Mouse (Mus musculus) cerebellum, adult 18-20 months (tissue): Measurements from ENCODE around the gene A730061H03Rik.

ENCODE experiments used
- DNase-seq, 2 experiments: peaks; one replicate each; pipeline ENCODE4 v3.0.0; 2021

A730061H03Rik gene

DNA sequence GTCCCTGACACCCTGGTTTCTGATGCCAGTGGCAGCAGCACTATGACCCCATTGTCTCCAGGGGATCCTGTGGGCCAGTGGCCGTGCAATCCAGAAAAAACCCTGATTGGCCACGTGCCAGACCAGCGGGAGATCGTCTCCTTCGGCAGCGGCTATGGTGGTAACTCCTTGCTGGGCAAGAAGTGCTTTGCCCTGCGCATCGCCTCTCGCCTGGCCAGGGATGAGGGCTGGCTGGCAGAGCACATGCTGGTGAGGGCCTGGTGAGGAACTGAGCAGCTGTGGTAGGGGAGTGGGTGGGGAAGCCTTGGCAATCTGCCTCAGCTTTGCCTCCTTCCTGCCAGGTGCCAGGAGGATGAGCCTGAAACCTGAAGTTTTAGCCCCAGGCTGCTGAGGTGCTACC lies 15.9 kb downstream of the A730061H03Rik start:
- DNase-seq, result peak; percentile 30 to 51

DNA sequence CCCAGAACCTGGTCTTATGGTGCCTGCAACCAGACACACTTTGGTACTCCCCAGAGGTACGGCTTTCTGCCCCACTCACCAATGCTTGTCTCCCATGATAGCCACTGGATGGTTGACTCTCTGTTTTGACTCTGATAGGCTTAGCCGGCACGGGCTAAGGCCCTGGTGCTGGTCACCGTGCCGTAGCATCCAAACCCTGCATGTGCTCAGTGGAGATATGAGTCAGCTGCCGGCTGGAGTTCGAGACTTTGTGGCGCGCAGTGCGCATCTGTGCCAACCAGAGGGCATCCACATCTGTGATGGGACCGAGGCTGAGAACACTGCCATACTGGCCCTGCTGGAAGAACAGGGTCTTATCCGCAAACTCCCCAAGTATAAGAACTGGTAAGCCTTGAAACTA lies 17.9 kb downstream of the A730061H03Rik start:
- no peak for DNase-seq

DNA sequence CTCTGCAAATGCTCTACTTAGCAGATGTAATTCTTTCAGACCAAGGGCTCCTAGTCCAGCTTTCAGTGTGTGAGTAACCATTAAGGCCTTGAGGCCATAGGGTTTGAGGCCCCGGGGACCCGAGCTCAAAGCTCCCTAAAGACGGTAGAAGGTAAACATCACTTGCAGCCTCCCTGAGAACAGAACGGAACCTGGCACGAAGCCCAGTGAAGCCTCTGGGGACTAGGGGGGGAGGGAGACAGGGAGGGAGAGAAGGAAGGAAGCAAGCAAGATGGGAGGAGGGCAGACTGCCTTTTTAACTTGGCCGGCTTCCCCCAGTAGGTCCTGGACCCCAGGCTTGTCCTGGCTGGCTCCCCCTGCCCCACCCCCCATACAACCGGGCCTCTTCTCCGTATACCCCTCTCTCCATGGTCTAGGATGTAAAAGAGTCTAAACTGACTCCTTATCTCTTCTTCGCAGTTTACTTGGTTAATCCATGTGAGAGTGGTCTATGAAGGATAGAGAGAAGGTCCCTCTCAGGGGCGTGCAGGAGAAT lies 19.4 kb downstream of the A730061H03Rik start:
- peak; percentile 82 to 84 for DNase-seq

DNA sequence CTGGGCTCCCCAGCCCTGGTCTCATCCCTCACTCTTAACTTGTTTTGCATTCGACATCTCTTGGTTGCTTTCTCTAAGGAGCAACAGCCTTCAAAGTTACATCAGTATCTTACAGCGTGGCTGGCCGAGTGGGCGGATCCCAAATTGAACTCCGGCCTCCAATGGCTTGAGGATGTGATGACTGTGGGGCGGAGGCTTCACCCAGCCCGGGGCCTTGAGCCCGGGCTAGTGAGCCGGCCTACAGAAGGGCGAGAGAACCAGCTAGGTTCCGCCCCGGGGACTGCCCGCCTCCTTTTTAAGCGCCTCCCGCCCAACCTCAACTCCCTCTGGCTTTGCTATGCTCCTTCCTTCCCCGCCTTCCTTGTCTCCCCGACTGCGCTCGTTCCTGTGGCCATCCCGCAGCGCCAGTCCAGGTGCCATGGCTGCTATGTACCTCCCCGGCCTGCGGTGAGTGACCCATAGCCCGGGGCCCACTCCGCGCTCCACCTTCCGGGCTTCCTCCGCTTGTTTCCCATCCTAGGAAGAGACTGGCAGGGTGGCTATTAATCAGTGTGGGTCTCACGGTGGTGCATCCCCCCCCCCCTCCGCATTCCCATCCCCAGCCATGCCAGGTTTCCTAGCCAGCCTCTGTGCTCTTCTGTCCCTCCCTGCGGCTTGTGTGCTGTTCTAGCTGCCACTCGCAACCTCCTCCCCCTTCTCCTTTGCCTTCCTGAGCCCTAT lies 20.0 kb downstream of the A730061H03Rik start, which contains the start of gene Pck2:
Gene Pck2, plus strand, starts transcription at position 200 of the 720 bp plus-strand sequence.
- DNase-seq, result peak; percentile 87 to 93

DNA sequence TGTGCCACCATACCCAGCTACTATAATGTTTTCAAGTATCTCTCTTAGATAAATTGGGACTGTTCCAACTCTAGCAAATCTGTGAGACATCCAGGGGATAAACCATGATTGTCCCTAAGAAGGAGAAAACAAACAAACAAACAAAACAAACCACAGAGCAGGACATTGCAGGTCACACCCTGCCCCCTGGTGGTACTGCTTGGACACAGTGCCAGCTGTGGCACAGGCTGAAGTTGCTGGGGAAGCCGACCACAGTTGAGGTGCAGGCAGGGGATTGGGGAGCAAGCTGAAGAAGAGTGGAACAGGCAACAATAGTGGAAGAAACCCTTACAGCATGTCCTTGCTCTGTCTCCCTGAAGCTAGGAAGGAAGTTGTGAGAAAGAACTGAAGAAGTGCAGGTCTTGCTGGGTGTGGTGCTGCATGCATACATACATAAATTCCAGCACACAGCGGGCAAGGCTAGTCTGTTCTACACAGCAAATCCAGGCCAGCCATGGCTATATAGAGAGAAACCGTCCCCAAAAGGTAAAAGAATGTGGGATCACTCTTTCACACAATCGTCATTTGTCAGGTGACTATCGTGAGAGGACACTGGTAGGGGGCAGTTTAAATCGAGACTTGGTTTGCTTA lies 24.0 kb downstream of the A730061H03Rik start:
- peak; percentile 25 to 29 for DNase-seq

DNA sequence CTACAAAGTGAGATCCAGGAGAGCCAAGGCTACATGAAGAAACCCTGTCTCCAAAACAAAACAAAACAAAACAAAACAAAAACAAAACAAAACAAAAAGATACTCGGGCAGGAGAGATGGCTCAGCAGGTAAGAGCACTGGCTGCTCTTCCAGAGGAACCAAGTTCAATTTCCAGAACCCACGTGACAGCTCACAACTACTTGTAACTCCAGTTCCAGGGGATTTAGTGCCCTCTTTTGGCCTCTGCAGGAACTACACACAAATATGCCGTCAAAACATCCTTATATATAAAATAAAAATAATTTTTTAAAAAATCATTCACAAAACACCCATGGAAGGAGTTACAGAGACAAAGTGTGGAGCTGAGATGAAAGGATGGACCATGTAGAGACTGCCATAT lies 32.3 kb downstream of the A730061H03Rik start:
- peak; percentile 33 to 41 for DNase-seq

DNA sequence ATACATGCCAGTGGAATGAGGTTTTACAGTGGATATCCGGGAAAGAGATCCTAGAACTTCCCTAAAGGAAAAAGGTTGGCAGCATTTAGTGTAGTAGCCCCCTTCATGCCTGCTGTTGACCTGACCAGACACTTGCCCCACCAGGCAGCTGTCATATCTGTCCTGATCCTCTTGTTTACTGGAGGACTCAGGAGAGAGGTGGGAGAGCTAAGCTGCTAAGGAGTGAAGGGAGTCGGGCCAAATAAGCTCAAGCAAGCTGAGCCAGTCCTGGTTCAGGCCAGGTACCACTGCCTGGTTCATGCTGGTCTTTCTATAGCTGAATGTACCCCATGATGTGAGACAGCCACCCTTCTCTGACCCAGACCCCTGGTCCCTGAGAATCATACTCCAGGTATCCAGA lies 33.5 kb downstream of the A730061H03Rik start:
- DNase-seq, result no peak

DNA sequence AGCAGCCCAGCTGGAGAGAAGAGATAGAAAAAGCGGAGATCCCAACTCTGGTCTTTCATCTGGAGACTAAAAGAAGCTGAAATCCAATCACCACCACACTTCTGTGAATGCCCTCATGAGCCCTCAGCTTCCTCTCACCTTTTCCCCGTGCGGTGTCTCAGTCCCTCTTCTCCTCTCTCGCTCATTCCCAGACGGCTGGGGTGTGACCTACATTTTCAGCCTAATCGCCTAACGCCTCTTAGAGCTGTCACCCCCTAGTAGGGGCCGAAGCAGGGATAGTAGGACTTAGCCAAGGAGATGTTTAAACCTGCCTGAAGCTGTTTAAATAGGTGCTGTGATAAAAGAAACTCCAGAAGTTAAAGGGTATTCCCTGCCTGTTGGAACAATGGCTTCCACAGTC lies 35.4 kb downstream of the A730061H03Rik start, which contains the start of gene Nrl:
Gene Nrl, minus strand, starts transcription at position 197 of the 400 bp plus-strand sequence.
- no peak for DNase-seq

DNA sequence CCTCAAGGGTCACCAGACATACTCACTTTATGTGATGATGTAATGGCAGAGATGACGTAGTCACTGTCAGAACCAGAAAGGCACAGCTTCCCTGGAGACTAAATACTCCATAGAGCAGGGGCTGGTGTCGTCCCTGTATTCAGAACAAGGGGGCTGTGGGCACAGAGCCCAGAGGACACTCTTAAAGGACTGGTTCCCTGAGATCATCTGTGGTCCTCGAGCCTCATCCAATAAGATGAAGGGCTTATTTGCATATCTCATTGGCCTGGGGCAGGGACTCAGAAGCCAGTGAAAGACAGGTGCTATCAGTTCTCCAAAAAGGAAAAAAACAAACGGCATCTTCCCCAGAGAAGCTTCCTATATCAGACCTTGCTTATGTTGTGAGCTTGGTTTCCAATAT lies 36.1 kb downstream of the A730061H03Rik start:
- DNase-seq, result no peak

DNA sequence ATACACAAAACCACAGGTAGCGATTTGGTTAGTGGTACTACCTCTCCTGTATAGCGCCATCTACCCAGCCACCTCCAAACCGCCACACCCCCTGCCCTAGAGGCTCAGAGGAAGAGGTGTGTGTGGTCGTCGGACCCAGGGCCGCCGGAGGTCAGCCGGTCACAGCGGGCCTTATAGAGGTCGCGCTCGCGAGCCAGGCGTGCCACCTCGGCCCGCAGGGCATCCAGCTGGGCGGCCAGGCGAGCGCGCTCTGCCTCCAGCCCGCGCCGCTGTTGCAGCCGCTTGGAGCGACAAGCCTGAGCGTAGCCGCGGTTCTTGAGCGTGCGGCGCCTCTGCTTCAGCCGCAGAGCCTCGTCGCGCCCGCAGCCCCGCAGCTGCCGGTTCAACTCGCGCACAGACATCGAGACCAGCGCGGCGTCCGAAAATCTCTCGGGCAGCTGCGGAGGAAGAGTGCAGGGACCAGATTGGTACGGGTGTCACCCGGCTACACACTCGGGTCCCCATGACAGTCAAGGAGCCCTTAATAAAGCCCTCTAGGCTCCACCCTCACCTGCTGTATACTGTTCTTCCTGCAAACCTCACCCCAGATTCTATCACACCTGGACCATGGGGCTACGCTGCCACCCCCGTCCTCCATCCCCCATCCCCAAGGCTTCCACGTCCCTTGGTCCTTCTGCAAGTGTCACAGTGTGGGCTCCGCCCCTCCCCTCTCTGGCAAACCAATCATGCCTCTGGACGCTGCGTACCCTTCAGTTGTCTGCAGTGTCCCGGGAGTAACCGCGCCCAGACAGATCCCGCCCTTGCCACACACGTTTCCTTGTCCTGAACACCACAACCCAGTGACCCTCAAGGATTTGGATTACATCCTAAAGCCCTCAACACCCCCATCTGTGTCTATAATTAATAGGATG lies 39.5 kb downstream of the A730061H03Rik start:
- DNase-seq, result peak; percentile 63 to 72

DNA sequence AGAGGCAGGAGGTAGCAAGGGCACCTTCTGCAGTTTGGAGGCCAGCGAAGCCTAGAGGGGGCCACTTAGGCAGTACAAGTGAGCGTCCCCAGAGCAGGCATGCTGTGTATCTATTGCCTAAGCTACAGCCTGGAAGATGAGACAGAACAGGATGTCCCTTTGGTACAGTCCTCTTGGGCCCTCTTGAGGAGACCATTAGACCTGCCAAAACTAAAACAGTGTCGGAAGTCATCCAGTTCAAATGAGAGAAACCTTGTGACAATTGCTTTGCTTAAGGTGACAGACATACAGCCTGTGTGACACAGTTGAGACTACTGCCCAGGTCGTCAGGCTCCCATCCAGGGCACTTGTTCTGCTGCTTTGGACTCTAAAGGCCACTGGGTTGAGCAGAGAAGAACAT lies 40.6 kb downstream of the A730061H03Rik start:
- DNase-seq, result no peak

DNA sequence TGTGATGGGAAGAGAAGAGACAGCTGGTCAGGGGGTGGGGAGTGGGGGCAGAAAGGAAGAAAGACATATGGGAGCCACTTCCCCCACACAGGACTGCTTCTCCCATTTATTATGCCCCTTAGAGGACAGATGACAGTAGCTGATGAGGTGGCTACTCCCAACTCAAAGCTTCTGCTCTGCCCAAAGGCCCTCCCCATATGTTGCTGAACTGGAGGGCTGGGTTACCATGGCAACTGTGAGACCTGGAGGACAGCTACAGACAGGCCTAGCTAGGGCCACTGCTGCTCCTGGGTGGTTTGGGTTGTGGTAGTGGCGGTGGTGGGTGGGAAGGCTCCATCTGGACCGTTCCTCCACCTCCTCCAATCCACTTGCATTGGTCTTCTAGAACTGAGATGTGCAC lies 41.3 kb downstream of the A730061H03Rik start:
- DNase-seq, result no peak

DNA sequence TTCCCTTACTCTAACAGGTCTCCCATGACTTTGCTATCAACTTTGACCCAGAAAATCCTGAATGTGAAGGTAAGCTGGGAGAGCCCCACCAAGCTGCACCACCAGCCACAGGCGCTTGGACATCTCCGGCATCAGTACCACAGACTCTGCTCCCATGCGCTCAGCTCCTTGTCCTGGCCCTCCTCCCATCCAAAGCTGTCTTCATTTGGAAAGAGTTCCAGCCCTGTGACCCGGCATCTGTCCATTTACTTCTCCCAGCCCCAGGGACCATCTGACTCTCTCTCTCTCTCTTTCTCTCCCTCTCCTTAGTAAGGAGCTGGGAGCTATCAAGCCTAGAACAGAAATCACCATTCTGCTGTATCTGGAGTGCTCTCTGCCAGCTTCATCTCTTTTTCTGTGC lies 44.4 kb downstream of the A730061H03Rik start:
- DNase-seq, result no peak

DNA sequence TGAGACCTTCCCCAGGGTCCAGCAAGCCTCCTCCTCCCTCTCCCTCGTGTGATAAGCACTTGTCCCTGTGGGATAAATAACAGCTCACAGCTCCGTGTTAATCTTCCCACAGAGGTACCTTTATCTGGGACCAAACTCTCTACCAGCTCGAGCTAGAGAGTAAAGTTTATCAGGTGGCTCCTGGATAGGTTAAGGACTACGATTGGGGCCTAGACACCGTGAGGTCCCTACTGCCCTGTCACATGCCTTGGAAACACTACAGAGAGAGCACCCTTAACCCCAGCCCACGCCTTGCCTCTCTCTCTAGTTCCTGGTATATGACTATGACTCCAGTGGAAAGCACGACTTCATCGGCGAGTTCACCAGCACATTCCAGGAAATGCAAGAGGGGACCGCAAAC lies 46.3 kb downstream of the A730061H03Rik start:
- no peak for DNase-seq

DNA sequence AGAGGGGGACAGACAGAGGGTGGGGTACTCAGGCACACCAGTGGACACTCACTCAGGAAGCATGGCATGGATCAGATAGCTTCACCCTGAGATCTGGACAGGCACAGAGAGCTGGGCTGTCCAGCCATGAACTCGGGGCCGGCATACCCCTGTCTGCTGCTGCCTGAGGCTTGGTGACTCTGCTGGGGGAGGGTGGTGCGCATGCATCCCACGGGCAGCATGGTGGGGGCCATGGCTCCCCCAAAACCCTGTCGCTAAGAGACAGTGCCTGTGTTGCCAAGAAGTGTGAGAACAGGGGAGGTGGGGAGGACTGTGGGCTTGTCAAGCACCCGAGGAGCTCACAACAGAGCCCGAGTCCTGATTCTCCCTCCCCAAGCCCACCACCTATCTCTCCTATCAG lies 49.2 kb downstream of the A730061H03Rik start:
- DNase-seq, result no peak

DNA sequence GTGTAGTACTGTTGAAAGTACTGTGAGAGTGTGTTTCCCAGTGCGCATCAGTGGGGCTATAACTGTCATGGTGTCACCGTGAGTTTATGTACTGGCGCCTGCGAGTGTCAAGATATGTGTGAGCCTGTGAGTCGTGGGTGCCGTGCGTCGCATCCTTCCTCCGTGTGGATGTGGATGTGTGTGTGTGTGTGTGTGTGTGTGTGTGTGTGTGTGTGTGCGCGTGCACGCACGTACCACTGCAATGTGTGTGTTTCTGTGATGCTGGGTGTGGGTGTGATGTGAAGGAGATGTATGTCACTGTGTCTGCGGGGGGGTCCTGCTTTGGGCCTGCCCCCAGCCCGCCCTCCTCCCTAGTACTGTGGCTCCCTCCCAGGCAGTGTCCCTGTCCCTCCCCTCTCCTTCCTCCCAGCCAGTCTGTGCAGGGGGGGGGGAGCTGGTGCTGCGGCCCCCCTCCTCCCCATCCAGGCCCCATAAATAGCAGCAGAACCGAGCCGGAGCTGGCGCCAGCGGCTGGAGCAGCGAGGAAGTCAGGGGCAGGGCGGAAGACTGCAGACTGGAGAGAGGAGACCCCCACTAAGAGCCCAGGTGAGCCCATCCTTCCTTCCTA lies 50.0 kb downstream of the A730061H03Rik start, which contains the start of gene Cpne6:
Gene Cpne6, plus strand, starts transcription at position 321 of the 607 bp plus-strand sequence.
- DNase-seq, result no peak
